Mouse (Mus musculus): ENCODE measurements around the gene Fntb. TPM values are rescaled to one million over a fixed set of nuclear protein-coding genes. Genes with fewer than 3 reads are reported as not detected.

Gene Fntb
- polyA plus RNA-seq, 1 experiment from 2014 or later: 24.4 TPM

DNA sequence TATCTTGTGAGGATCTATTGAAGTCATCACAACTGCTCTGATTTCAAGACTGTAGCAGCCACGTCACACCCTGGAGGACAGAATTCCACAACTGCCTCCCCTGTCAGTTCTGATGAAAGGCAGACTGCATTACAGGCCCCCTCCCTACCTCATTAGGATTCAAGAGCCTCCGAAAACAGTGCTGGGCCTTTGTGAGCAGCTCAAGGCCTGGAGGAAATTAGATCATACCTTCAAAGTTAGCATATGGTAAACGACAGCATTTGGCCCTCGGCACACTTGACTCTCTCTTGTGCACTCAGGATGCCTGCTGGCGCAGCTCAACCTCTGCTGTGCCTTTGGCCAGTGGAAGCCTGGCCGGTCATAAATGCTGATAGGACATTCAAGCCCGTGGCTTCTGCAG, 130.4 kb downstream of the Fntb start:
- Histone ChIP-seq H3K36me3 (ENCODE audit: insufficient read depth, low read length) (no peaks in the 10 kb centered on the region), H3K4me3 (replicated peaks; ENCODE audit: low read depth, low read length) (no peak overlapping the region), H3K4me1 (replicated peaks; ENCODE audit: insufficient read depth, low read length) (no peaks in the 10 kb centered on the region), H3K4me2 (ENCODE audit: low read length) (no peak overlapping the region), H3K9me3 (replicated peaks; ENCODE audit: low read length) (no peaks in the 10 kb centered on the region), H3K9ac (ENCODE audit: low read depth, low read length) (no peak overlapping the region), H3K27ac (no peak overlapping the region), H3K27me3 (ENCODE audit: insufficient read depth, low read length) (no peaks in the 10 kb centered on the region)
- ATAC-seq (replicated peaks; ENCODE audit: low FRiP score, low read depth) (no peak), DNase-seq (ENCODE audit: low spot score) (no peak)
- WGBS: 46% methylated on average over 7 of the region's 7 CpGs
- TF ChIP-seq CTCF (IDR thresholded peaks at IDR 0.05; ENCODE audit: low read depth): no peak

DNA sequence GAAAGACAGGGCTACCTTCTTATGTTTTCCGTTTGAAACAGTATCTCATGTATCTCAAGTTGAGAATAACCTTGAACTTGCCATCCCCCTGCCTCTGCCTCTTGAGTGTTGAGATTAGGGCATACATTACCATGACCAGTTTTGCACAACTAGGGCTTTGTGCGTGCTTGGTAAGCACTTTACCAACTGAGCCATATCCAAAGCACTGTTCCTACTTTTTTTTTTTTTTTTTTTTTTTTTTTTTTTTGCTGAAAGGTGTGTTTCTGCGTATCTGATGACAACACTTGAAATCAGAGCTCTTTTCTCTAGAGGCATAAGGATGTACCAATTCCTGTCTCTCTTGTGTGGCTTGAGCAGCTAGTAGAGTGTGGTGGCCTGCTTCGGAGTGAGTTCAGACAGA, 131.2 kb downstream of the Fntb start:
- DNase-seq (ENCODE audit: low spot score): no peak
- Histone ChIP-seq H3K4me2 (ENCODE audit: low read length) (no peak overlapping the region), H3K4me3 (replicated peaks; ENCODE audit: low read depth, low read length) (no peak overlapping the region), H3K27me3 (ENCODE audit: insufficient read depth, low read length) (no peaks in the 10 kb centered on the region), H3K27ac (no peak overlapping the region), H3K36me3 (ENCODE audit: insufficient read depth, low read length) (no peaks in the 10 kb centered on the region), H3K9me3 (replicated peaks; ENCODE audit: low read length) (no peaks in the 10 kb centered on the region), H3K9ac (ENCODE audit: low read depth, low read length) (no peak overlapping the region), H3K4me1 (replicated peaks; ENCODE audit: insufficient read depth, low read length) (no peaks in the 10 kb centered on the region)
- 90% methylated on average over 4 of the region's 4 CpGs for WGBS
- ATAC-seq (replicated peaks; ENCODE audit: low FRiP score, low read depth): no peak
- TF ChIP-seq CTCF (IDR thresholded peaks at IDR 0.05; ENCODE audit: low read depth): no peak

DNA sequence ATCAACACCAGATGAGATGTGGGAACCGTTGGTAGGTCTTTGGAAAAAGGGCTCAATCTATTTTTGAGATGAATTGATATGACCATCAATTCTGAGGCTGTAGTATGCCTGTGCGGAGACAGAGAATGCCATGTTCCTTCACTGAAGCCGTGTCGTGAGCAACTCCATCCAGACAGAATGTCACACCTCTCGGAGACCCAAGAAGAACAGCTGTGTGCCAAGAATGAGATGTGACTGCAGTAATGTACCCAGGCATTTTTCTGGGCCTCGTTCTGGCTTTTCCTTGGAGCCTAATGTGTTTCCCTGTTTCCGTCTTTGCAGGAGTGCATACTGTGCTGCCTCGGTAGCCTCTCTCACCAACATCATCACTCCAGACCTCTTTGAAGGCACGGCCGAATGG, 131.6 kb downstream of the Fntb start:
- Histone ChIP-seq H3K4me3 (replicated peaks; ENCODE audit: low read depth, low read length) (no peak overlapping the region), H3K4me2 (ENCODE audit: low read length) (no peak overlapping the region), H3K27me3 (ENCODE audit: insufficient read depth, low read length) (no peaks in the 10 kb centered on the region), H3K9ac (ENCODE audit: low read depth, low read length) (no peak overlapping the region), H3K27ac (no peak overlapping the region), H3K9me3 (replicated peaks; ENCODE audit: low read length) (no peaks in the 10 kb centered on the region), H3K36me3 (ENCODE audit: insufficient read depth, low read length) (no peaks in the 10 kb centered on the region), H3K4me1 (replicated peaks; ENCODE audit: insufficient read depth, low read length) (no peaks in the 10 kb centered on the region)
- DNase-seq (ENCODE audit: low spot score) (no peak), ATAC-seq (replicated peaks; ENCODE audit: low FRiP score, low read depth) (no peak)
- WGBS: 76% methylated on average over 10 of the region's 10 CpGs
- TF ChIP-seq CTCF (IDR thresholded peaks at IDR 0.05; ENCODE audit: low read depth): no peak

DNA sequence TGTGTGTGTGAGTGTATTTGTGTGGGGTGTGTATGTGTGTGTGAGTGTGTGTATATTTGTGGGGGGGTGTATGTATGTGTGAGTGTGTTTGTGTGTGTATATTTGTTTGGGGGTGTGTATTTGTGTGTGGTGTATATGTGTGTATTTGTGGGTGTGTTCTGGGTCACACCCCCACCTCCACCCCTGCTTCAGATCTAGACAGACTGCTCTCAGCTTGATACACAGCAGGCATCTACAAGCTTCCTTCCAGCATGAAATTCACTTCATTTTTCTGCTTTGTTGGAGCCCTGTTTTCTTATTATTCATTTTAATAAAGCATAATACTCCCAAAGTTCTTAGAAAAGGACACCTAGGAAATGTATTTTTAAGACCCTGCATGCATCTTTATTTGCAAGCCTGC, 132.8 kb downstream of the Fntb start:
- Histone ChIP-seq H3K4me3 (replicated peaks; ENCODE audit: low read depth, low read length) (no peak overlapping the region), H3K4me2 (ENCODE audit: low read length) (no peak overlapping the region), H3K9me3 (replicated peaks; ENCODE audit: low read length) (no peaks in the 10 kb centered on the region), H3K4me1 (replicated peaks; ENCODE audit: insufficient read depth, low read length) (no peaks in the 10 kb centered on the region), H3K27me3 (ENCODE audit: insufficient read depth, low read length) (no peaks in the 10 kb centered on the region), H3K36me3 (ENCODE audit: insufficient read depth, low read length) (no peaks in the 10 kb centered on the region), H3K27ac (no peak overlapping the region), H3K9ac (ENCODE audit: low read depth, low read length) (no peak overlapping the region)
- DNase-seq (ENCODE audit: low spot score) (no peak), ATAC-seq (replicated peaks; ENCODE audit: low FRiP score, low read depth) (no peak)
- no peak for TF ChIP-seq CTCF (IDR thresholded peaks at IDR 0.05; ENCODE audit: low read depth)

DNA sequence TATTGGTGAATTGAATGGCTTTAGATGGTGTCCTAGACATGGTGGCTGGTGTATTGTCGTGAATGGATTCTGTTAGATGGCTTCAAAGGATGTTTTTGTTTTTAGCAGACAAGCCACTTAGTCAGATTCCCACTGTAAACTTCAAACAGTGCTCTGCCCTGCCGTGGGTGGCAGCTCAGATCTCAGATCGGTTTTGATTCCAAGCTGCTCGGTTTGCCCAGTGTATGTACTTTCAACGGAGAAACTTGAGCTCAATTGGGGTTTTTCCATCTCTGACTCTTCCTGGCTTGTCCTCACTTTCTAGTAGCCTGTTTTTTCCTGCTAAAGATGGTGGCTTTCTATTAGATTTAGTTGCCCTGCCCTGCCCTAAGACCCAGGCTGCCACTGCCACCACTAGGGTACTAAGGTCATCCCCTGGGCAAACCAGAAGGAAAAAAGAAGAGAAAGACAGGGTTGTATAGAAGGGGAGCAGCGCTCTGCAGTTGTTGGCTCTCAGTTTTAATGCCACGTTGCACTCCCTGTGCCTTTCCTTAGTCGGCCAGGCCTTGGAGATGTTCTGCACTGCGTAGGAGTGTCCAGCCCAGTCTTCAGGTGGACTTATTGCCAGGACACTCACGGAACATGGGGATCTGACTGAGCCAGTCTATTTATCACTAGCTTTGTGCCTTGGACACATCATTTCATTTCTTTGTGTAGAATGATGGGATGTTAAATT, 134.0 kb downstream of the Fntb start:
- ATAC-seq (replicated peaks; ENCODE audit: low FRiP score, low read depth) (no peak), DNase-seq (ENCODE audit: low spot score) (no peak)
- Histone ChIP-seq H3K9me3 (replicated peaks; ENCODE audit: low read length) (no peaks in the 10 kb centered on the region), H3K4me1 (replicated peaks; ENCODE audit: insufficient read depth, low read length) (no peaks in the 10 kb centered on the region), H3K9ac (ENCODE audit: low read depth, low read length) (no peak overlapping the region), H3K36me3 (ENCODE audit: insufficient read depth, low read length) (no peaks in the 10 kb centered on the region), H3K27me3 (ENCODE audit: insufficient read depth, low read length) (no peaks in the 10 kb centered on the region), H3K4me2 (ENCODE audit: low read length) (no peak overlapping the region), H3K27ac (no peak overlapping the region), H3K4me3 (replicated peaks; ENCODE audit: low read depth, low read length) (no peak overlapping the region)
- TF ChIP-seq CTCF (IDR thresholded peaks at IDR 0.05; ENCODE audit: low read depth): no peak
- WGBS: 84% methylated on average over 10 of the region's 10 CpGs

DNA sequence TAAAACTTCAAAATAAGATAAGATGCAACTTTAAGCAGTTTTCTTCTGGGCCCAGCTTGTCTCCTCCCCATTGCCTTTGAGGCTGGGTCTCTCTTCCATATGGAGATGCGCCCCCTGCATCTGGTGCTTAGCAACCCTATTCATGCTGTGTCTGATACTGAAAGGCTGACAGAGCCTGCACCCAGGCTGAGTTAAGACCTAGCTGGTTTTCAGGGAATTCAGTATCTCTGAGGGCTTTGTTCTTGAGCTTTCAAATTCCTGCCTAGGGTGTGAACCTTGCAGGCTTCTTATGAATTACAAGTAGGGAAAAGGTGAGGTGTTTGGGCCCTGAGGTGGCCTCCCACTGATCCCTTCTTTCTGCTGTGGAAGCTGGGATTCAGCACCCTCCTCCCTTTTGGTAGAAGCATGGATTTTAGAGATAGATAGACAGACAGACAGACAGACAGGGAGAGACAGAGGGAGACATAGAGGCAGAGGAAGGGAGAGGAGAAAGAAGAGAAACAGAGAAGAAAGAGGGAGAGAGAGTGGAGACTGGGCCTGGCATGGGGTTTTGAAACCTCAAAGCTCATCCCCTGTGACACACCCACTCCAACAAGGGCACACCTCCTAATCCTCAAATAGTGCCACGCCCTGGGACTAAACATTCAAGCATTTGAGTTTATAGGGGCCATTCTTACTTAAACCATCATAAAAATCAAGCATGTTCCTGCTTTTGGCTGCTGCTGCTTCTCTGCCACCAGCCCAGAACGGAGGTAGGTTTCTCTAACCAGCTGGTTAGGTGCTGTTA, 136.3 kb downstream of the Fntb start:
- TF ChIP-seq CTCF (IDR thresholded peaks at IDR 0.05; ENCODE audit: low read depth): no peak
- Histone ChIP-seq H3K4me1 (replicated peaks; ENCODE audit: insufficient read depth, low read length) (no peaks in the 10 kb centered on the region), H3K4me3 (replicated peaks; ENCODE audit: low read depth, low read length) (no peak overlapping the region), H3K9me3 (replicated peaks; ENCODE audit: low read length) (no peaks in the 10 kb centered on the region), H3K27ac (no peak overlapping the region), H3K9ac (ENCODE audit: low read depth, low read length) (no peak overlapping the region), H3K27me3 (ENCODE audit: insufficient read depth, low read length) (no peaks in the 10 kb centered on the region), H3K4me2 (ENCODE audit: low read length) (no peak overlapping the region), H3K36me3 (ENCODE audit: insufficient read depth, low read length) (no peaks in the 10 kb centered on the region)
- DNase-seq (ENCODE audit: low spot score) (no peak), ATAC-seq (replicated peaks; ENCODE audit: low FRiP score, low read depth) (no peak)
- 85% methylated on average over 3 of the region's 3 CpGs for WGBS

All from kidney, postnatal 0 days (tissue).